Mouse (Mus musculus): ENCODE measurements around the gene Acap2. TPM values are rescaled to one million over a fixed set of nuclear protein-coding genes. Genes with fewer than 3 reads are reported as not detected.

Gene Acap2
- polyA plus RNA-seq, 2 experiments = 24.8 to 24.9 TPM

GRCm38 (mm10) chr16:31180843-31181242 lies 20.2 kb downstream of the Acap2 start:
- H3K36me3 ChIP-seq (ENCODE audit: control insufficient read depth, insufficient read depth, low read length) = no peaks in the 10 kb centered on the region
- H3K4me1 ChIP-seq (ENCODE audit: control insufficient read depth, insufficient read depth, low read length) = peaks cover 6% of the 10 kb centered on the region
- no peak overlapping the region for H3K4me2 ChIP-seq (replicated peaks; ENCODE audit: low read depth, low read length, severe bottlenecking)
- ATAC-seq (ENCODE audit: low FRiP score, low read depth) (no peak), DNase-seq (ENCODE audit: low spot score) (no peak)
- no peak overlapping the region for H3K4me3 ChIP-seq (replicated peaks; ENCODE audit: low read length)
- no peak for TF ChIP-seq POLR2A (IDR thresholded peaks at IDR 0.05; ENCODE audit: borderline replicate concordance, extremely low read depth, insufficient read depth, insufficient read length)
- 83% methylated on average over 8 of the region's 8 CpGs for WGBS
- H3K9me3 ChIP-seq (ENCODE audit: control insufficient read depth, low read length) = no peaks in the 10 kb centered on the region
- no peak overlapping the region for H3K27ac ChIP-seq (replicated peaks; ENCODE audit: low read depth, low read length)
- no peak overlapping the region for H3K9ac ChIP-seq (ENCODE audit: low read depth, low read length, severe bottlenecking)
- no peaks in the 10 kb centered on the region for H3K27me3 ChIP-seq (ENCODE audit: control insufficient read depth, insufficient read depth, low read length)

- Histone ChIP-seq H3K9ac (ENCODE audit: low read depth, low read length, severe bottlenecking) (no peak overlapping the region), H3K4me2 (replicated peaks; ENCODE audit: low read depth, low read length, severe bottlenecking) (no peak overlapping the region), H3K36me3 (ENCODE audit: control insufficient read depth, insufficient read depth, low read length) (no peaks in the 10 kb centered on the region), H3K4me1 (ENCODE audit: control insufficient read depth, insufficient read depth, low read length) (peaks cover 6% of the 10 kb centered on the region), H3K9me3 (ENCODE audit: control insufficient read depth, low read length) (no peaks in the 10 kb centered on the region), H3K27ac (replicated peaks; ENCODE audit: low read depth, low read length) (no peak overlapping the region), H3K27me3 (ENCODE audit: control insufficient read depth, insufficient read depth, low read length) (no peaks in the 10 kb centered on the region), H3K4me3 (replicated peaks; ENCODE audit: low read length) (no peak overlapping the region)
- no peak for DNase-seq (ENCODE audit: low spot score)
- no peak for TF ChIP-seq POLR2A (IDR thresholded peaks at IDR 0.05; ENCODE audit: borderline replicate concordance, extremely low read depth, insufficient read depth, insufficient read length)
- ATAC-seq (ENCODE audit: low FRiP score, low read depth) = no peak
- 50% methylated on average over 5 of the region's 5 CpGs for WGBS
These were observed 21.7 kb downstream of the Acap2 start for GRCm38 (mm10) chr16:31179384-31179783.

GRCm38 (mm10) chr16:31174880-31175638 lies 26.0 kb downstream of the Acap2 start:
- Histone ChIP-seq H3K4me3 (replicated peaks; ENCODE audit: low read length) (no peak overlapping the region), H3K4me2 (replicated peaks; ENCODE audit: low read depth, low read length, severe bottlenecking) (no peak overlapping the region), H3K27me3 (ENCODE audit: control insufficient read depth, insufficient read depth, low read length) (no peaks in the 10 kb centered on the region), H3K4me1 (ENCODE audit: control insufficient read depth, insufficient read depth, low read length) (no peaks in the 10 kb centered on the region; the same call in 1 of the 2 replicates), H3K9me3 (ENCODE audit: control insufficient read depth, low read length) (no peaks in the 10 kb centered on the region), H3K27ac (replicated peaks; ENCODE audit: low read depth, low read length) (no peak overlapping the region), H3K36me3 (ENCODE audit: control insufficient read depth, insufficient read depth, low read length) (no peaks in the 10 kb centered on the region), H3K9ac (ENCODE audit: low read depth, low read length, severe bottlenecking) (no peak overlapping the region)
- no peak for TF ChIP-seq POLR2A (IDR thresholded peaks at IDR 0.05; ENCODE audit: borderline replicate concordance, extremely low read depth, insufficient read depth, insufficient read length)
- 78% methylated on average over 9 of the region's 9 CpGs for WGBS
- no peak for DNase-seq (ENCODE audit: low spot score)
- ATAC-seq (ENCODE audit: low FRiP score, low read depth) = no peak

GRCm38 (mm10) chr16:31172229-31172628 lies 28.8 kb downstream of the Acap2 start:
- Histone ChIP-seq H3K27ac (replicated peaks; ENCODE audit: low read depth, low read length) (no peak overlapping the region), H3K9ac (ENCODE audit: low read depth, low read length, severe bottlenecking) (no peak overlapping the region), H3K27me3 (ENCODE audit: control insufficient read depth, insufficient read depth, low read length) (no peaks in the 10 kb centered on the region), H3K36me3 (ENCODE audit: control insufficient read depth, insufficient read depth, low read length) (no peaks in the 10 kb centered on the region), H3K4me3 (replicated peaks; ENCODE audit: low read length) (no peak overlapping the region), H3K9me3 (ENCODE audit: control insufficient read depth, low read length) (no peaks in the 10 kb centered on the region), H3K4me1 (ENCODE audit: control insufficient read depth, insufficient read depth, low read length) (no peaks in the 10 kb centered on the region; the same call in 1 of the 2 replicates), H3K4me2 (replicated peaks; ENCODE audit: low read depth, low read length, severe bottlenecking) (no peak overlapping the region)
- DNase-seq (ENCODE audit: low spot score) (no peak), ATAC-seq (ENCODE audit: low FRiP score, low read depth) (no peak)
- WGBS = 96% methylated on average over 3 of the region's 3 CpGs
- TF ChIP-seq POLR2A (IDR thresholded peaks at IDR 0.05; ENCODE audit: borderline replicate concordance, extremely low read depth, insufficient read depth, insufficient read length) = no peak

- no peaks in the 10 kb centered on the region; the same call in 1 of the 2 replicates for H3K4me1 ChIP-seq (ENCODE audit: control insufficient read depth, insufficient read depth, low read length)
- H3K36me3 ChIP-seq (ENCODE audit: control insufficient read depth, insufficient read depth, low read length) = no peaks in the 10 kb centered on the region
- ATAC-seq (ENCODE audit: low FRiP score, low read depth) (no peak), DNase-seq (ENCODE audit: low spot score) (no peak)
- no peak overlapping the region for H3K9ac ChIP-seq (ENCODE audit: low read depth, low read length, severe bottlenecking)
- H3K9me3 ChIP-seq (ENCODE audit: control insufficient read depth, low read length) = no peaks in the 10 kb centered on the region
- no peak for TF ChIP-seq POLR2A (IDR thresholded peaks at IDR 0.05; ENCODE audit: borderline replicate concordance, extremely low read depth, insufficient read depth, insufficient read length)
- no peaks in the 10 kb centered on the region for H3K27me3 ChIP-seq (ENCODE audit: control insufficient read depth, insufficient read depth, low read length)
- no peak overlapping the region for H3K4me3 ChIP-seq (replicated peaks; ENCODE audit: low read length)
- no peak overlapping the region for H3K4me2 ChIP-seq (replicated peaks; ENCODE audit: low read depth, low read length, severe bottlenecking)
- H3K27ac ChIP-seq (replicated peaks; ENCODE audit: low read depth, low read length) = no peak overlapping the region
These were observed 29.6 kb downstream of the Acap2 start for GRCm38 (mm10) chr16:31171418-31171817.

Measured in limb, embryonic 14.5 days (tissue).